Mouse (Mus musculus) G1E (cell line): Measurements from ENCODE around the gene Stx6. TPM values are rescaled to one million over a fixed set of nuclear protein-coding genes. Genes with fewer than 3 reads are reported as not detected.

ENCODE experiments used
- ATAC-seq: 2 replicates; pipeline ENCODE4 v1.8.0; 2016; ENCODE audit warnings: mild to moderate bottlenecking; ENCODE audit not compliant: insufficient number of reproducible peaks, poor library complexity, low FRiP score, severe bottlenecking; ENCODE audit errors: extremely low read depth
- DNase-seq: peaks from one replicate; pipeline ENCODE4 v3.0.0; 2012; ENCODE audit warnings: low spot score
- H3K27me3 ChIP-seq: 2 replicates; pipeline ENCODE4 v1.6.1; 2012; ENCODE audit warnings: mild to moderate bottlenecking, low read length, inconsistent platforms; ENCODE audit not compliant: insufficient read depth
- H3K36me3 ChIP-seq: replicated peaks from 2 replicates; pipeline ENCODE3; 2012; ENCODE audit warnings: mild to moderate bottlenecking, inconsistent platforms
- H3K4me1 ChIP-seq: 2 replicates; pipeline ENCODE4 v1.6.1; 2012; ENCODE audit warnings: low read depth, low read length, inconsistent platforms, mixed read lengths; ENCODE audit not compliant: insufficient read depth
- H3K4me3 ChIP-seq: 2 replicates; pipeline ENCODE4 v1.5.1; 2012; ENCODE audit warnings: low read depth, mild to moderate bottlenecking, inconsistent platforms, low read length, moderate library complexity, mixed read lengths
- H3K9me3 ChIP-seq: replicated peaks from 2 replicates; pipeline ENCODE4 v1.6.1; 2012; ENCODE audit warnings: inconsistent platforms
- CTCF ChIP-seq: IDR thresholded peaks from 2 replicates; pipeline ENCODE4 v1.5.1; 2012; ENCODE audit warnings: low read depth, low read length, inconsistent platforms, mixed read lengths
- GATA1 ChIP-seq: IDR thresholded peaks from 2 replicates; pipeline ENCODE4 v1.6.1; 2012; ENCODE audit warnings: borderline replicate concordance, low read length, inconsistent platforms, mixed read lengths
- GATA2 ChIP-seq: IDR thresholded peaks from 2 replicates; pipeline ENCODE4 v1.6.1; 2012; ENCODE audit warnings: low read depth, low read length, inconsistent platforms, borderline replicate concordance
- POLR2AphosphoS5 ChIP-seq: IDR thresholded peaks from 2 replicates; pipeline ENCODE4 v1.6.1; 2012; ENCODE audit warnings: low read depth, low read length, inconsistent platforms; ENCODE audit not compliant: insufficient replicate concordance
- TAL1 ChIP-seq: conservative IDR thresholded peaks from 2 replicates; pipeline ENCODE4 v1.6.1; 2012; ENCODE audit warnings: low read depth, low read length, inconsistent platforms, mixed read lengths
- polyA plus RNA-seq: library from polyadenylated mRNA; stranded (reverse); fragments of >175 nt; gene quantifications from 2 replicates; pipeline ENCODE4 v1.2.3, GENCODE M21; 2012
- total RNA-seq, 2 experiments: library from RNA; stranded (forward) in 1 of 2; stranded (reverse) in 1 of 2; fragments of 200-1000 nt in 1 of 2; fragments of >200 nt in 1 of 2; fragmentation: Nextera tagmentation in 1 of 2; gene quantifications; 2 replicates each; pipeline ENCODE4 v1.2.3; 2014 to 2017

The Stx6 gene
- total and polyA plus RNA-seq, 3 experiments = 27.5 to 117 (median 60.5) TPM

- no peaks in the 10 kb centered on the region for H3K4me1 ChIP-seq
- ATAC-seq (no peak), DNase-seq (no peak)
- H3K27me3 ChIP-seq = peaks cover 23% of the 10 kb centered on the region
- TF ChIP-seq GATA2 (no peak), CTCF (no peak), GATA1 (no peak), TAL1 (no peak), POLR2AphosphoS5 (no peak)
- peaks cover 6% of the 10 kb centered on the region for H3K9me3 ChIP-seq
- H3K36me3 ChIP-seq = no peaks in the 10 kb centered on the region
- H3K4me3 ChIP-seq = no peak overlapping the region
These were observed 87.0 kb downstream of the Stx6 start for GRCm38 (mm10) chr1:155245516-155245915.

GRCm38 (mm10) chr1:155247441-155247840 is 88.9 kb downstream of the Stx6 start:
- Histone ChIP-seq H3K4me1 (peaks cover 5% of the 10 kb centered on the region), H3K4me3 (no peak overlapping the region), H3K36me3 (no peaks in the 10 kb centered on the region), H3K27me3 (peaks cover 20% of the 10 kb centered on the region), H3K9me3 (peaks cover 6% of the 10 kb centered on the region)
- ATAC-seq (no peak), DNase-seq (no peak)
- TF ChIP-seq TAL1 (no peak), GATA2 (no peak), POLR2AphosphoS5 (no peak), GATA1 (no peak), CTCF (no peak)

- Histone ChIP-seq H3K4me3 (no peak overlapping the region), H3K36me3 (no peaks in the 10 kb centered on the region), H3K4me1 (peaks cover 11% of the 10 kb centered on the region), H3K9me3 (peaks cover 6% of the 10 kb centered on the region), H3K27me3 (peaks cover 26% of the 10 kb centered on the region)
- no peak for TF ChIP-seq CTCF
- TF ChIP-seq POLR2AphosphoS5 = no peak
- TF ChIP-seq TAL1 = no peak
- TF ChIP-seq GATA2 = no peak
- TF ChIP-seq GATA1 = no peak
- ATAC-seq (no peak), DNase-seq (no peak)
These were observed 89.5 kb downstream of the Stx6 start for GRCm38 (mm10) chr1:155248041-155248440.

- DNase-seq (no peak), ATAC-seq (no peak)
- TF ChIP-seq TAL1 (no peak), POLR2AphosphoS5 (no peak), GATA1 (no peak), CTCF (no peak), GATA2 (no peak)
- peaks cover 23% of the 10 kb centered on the region for H3K27me3 ChIP-seq
- H3K4me1 ChIP-seq = peaks cover 11% of the 10 kb centered on the region
- H3K4me3 ChIP-seq = no peak overlapping the region
- H3K9me3 ChIP-seq = no peaks in the 10 kb centered on the region
- H3K36me3 ChIP-seq = no peaks in the 10 kb centered on the region
These were observed 91.4 kb downstream of the Stx6 start for GRCm38 (mm10) chr1:155249896-155250295.

- Histone ChIP-seq H3K27me3 (peaks cover 21% of the 10 kb centered on the region), H3K36me3 (no peaks in the 10 kb centered on the region), H3K4me3 (no peak overlapping the region), H3K4me1 (peaks cover 11% of the 10 kb centered on the region), H3K9me3 (no peaks in the 10 kb centered on the region)
- DNase-seq (no peak), ATAC-seq (no peak)
- TF ChIP-seq CTCF = no peak
- TF ChIP-seq TAL1 = no peak
- no peak for TF ChIP-seq GATA1
- TF ChIP-seq POLR2AphosphoS5 = no peak
- TF ChIP-seq GATA2 = no peak
These were observed 92.1 kb downstream of the Stx6 start for GRCm38 (mm10) chr1:155250531-155251135.

GRCm38 (mm10) chr1:155251596-155251995 is 93.1 kb downstream of the Stx6 start:
- ATAC-seq (no peak), DNase-seq (no peak)
- H3K27me3 ChIP-seq = peaks cover 28% of the 10 kb centered on the region
- no peak overlapping the region for H3K4me3 ChIP-seq
- no peaks in the 10 kb centered on the region for H3K9me3 ChIP-seq
- H3K36me3 ChIP-seq = no peaks in the 10 kb centered on the region
- TF ChIP-seq CTCF = no peak
- no peak for TF ChIP-seq GATA2
- TF ChIP-seq POLR2AphosphoS5 = no peak
- no peak for TF ChIP-seq TAL1
- no peak for TF ChIP-seq GATA1
- peaks cover 11% of the 10 kb centered on the region for H3K4me1 ChIP-seq
